Mouse (Mus musculus): ENCODE measurements around the gene 1700056E22Rik. TPM values are rescaled to one million over a fixed set of nuclear protein-coding genes. Genes with fewer than 3 reads are reported as not detected.
A peak's percentile ranks its signal among the peaks of the same experiment; 100 is the strongest.

The 1700056E22Rik gene
- polyA plus RNA-seq (2014; fragmentation: Nextera tagmentation; extraction: Ambion mirVana): 0.70 and 0.95 TPM in 2 replicates

DNA sequence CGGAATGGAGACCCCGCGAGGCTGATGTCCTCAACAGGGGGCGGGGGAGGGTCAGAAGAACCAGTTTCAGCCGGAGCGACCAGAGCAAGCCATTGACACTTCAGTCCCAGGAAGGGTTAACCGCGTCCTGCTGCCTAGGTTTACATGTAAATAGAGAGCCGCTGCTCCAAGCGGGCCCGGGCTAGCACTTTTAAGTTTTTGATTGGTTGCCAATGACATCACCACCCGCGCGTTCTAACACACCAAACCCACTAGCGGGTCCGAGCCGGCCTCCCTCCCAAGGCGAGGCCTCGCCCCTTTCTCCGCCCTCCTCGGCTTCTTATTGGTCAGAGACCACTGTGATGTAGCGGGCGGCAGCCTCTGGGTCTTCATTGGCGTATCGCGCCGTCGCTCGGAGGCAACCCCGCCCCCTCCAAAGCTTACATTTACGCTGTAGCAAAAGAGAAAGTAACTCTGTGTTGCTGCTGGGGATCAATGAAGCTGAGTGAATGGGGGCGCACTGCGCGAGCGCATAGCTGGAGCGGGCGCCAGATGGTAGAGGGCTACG is at the start of gene 1700056E22Rik:
Gene 1700056E22Rik (minus strand): TSS at position 291 of the 547 bp plus-strand sequence.
- peak; percentile 98 for ATAC-seq (replicated peaks; ENCODE audit: low FRiP score)
- H3K36me3 ChIP-seq (ENCODE audit: control insufficient read depth, insufficient read depth, low read length): peaks cover 3% of the 10 kb centered on the region
- peak; percentile 97 for DNase-seq (ENCODE audit: low spot score)
- H3K27ac ChIP-seq (ENCODE audit: low read depth, low read length): peak within 1 kb of the TSS; percentile 89
- H3K4me2 ChIP-seq: peak within 1 kb of the TSS; percentile 95
- peak within 1 kb of the TSS; percentile 80 for H3K4me3 ChIP-seq (ENCODE audit: low read depth, low read length)
- H3K27me3 ChIP-seq (replicated peaks; ENCODE audit: control insufficient read depth, insufficient read depth, low read length): no peaks in the 10 kb centered on the region
- H3K9me3 ChIP-seq (ENCODE audit: control insufficient read depth, low read length): no peaks in the 10 kb centered on the region
- peak within 1 kb of the TSS; percentile 92 for H3K9ac ChIP-seq (ENCODE audit: low read depth, low read length)
- H3K4me1 ChIP-seq (replicated peaks; ENCODE audit: control insufficient read depth, insufficient read depth, low read length): peaks cover 4% of the 10 kb centered on the region; the same call in 1 of the 2 replicates
- WGBS: under 1% methylated on average over 38 of the region's 38 CpGs

DNA sequence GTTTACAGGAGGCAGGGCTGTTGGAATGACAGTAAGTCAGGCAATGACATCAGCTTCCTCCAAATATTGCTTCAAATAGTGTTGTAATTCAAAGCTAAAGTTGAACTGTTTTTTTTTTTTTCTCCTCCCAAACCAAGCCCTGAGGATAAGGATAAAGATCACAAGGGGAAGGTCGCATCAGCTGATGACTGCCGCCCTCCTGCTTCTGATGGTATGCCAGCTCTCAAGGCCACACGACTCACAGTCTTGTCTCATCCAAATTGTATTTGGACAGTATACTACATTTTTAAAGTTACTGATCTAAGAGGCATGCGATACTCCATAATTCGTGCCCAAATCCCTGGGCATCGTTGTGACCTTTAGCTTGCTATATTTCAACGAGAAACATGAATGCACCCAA is 49.1 kb upstream of the 1700056E22Rik start:
- H3K4me2 ChIP-seq: no peak overlapping the region
- ATAC-seq (replicated peaks; ENCODE audit: low FRiP score): no peak
- H3K27me3 ChIP-seq (replicated peaks; ENCODE audit: control insufficient read depth, insufficient read depth, low read length): no peaks in the 10 kb centered on the region
- no peak overlapping the region for H3K27ac ChIP-seq (ENCODE audit: low read depth, low read length)
- no peaks in the 10 kb centered on the region for H3K36me3 ChIP-seq (ENCODE audit: control insufficient read depth, insufficient read depth, low read length)
- 82% methylated on average over 7 of the region's 7 CpGs for WGBS
- H3K9ac ChIP-seq (ENCODE audit: low read depth, low read length): no peak overlapping the region
- no peak overlapping the region for H3K4me3 ChIP-seq (ENCODE audit: low read depth, low read length)
- no peak for DNase-seq (ENCODE audit: low spot score)
- no peaks in the 10 kb centered on the region for H3K4me1 ChIP-seq (replicated peaks; ENCODE audit: control insufficient read depth, insufficient read depth, low read length)
- no peaks in the 10 kb centered on the region for H3K9me3 ChIP-seq (ENCODE audit: control insufficient read depth, low read length)

DNA sequence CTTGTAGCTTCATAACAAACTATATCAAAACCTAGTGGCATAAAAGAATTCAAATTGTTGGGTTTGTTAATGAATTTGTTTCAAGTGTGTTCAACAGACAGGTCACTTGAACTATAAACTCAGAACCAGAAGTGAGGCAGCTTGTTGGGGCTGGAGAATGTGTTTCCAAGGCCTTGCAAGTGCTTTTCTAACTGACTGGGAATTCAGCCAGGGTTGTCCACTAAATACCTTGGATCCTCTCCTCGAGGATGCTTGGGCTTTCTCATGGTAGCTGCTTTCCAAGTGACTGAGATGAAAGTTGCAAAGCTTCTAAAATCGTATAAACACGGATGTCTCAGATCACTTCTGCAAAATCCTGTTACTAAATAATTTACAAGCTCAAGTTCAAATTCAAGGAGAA is 48.6 kb upstream of the 1700056E22Rik start:
- WGBS: 77% methylated on average over 3 of the region's 3 CpGs
- H3K9me3 ChIP-seq (ENCODE audit: control insufficient read depth, low read length): no peaks in the 10 kb centered on the region
- no peak for ATAC-seq (replicated peaks; ENCODE audit: low FRiP score)
- no peak overlapping the region for H3K4me2 ChIP-seq
- H3K4me3 ChIP-seq (ENCODE audit: low read depth, low read length): no peak overlapping the region
- no peak for DNase-seq (ENCODE audit: low spot score)
- no peaks in the 10 kb centered on the region for H3K36me3 ChIP-seq (ENCODE audit: control insufficient read depth, insufficient read depth, low read length)
- no peaks in the 10 kb centered on the region for H3K4me1 ChIP-seq (replicated peaks; ENCODE audit: control insufficient read depth, insufficient read depth, low read length)
- no peak overlapping the region for H3K27ac ChIP-seq (ENCODE audit: low read depth, low read length)
- no peak overlapping the region for H3K9ac ChIP-seq (ENCODE audit: low read depth, low read length)
- no peaks in the 10 kb centered on the region for H3K27me3 ChIP-seq (replicated peaks; ENCODE audit: control insufficient read depth, insufficient read depth, low read length)

DNA sequence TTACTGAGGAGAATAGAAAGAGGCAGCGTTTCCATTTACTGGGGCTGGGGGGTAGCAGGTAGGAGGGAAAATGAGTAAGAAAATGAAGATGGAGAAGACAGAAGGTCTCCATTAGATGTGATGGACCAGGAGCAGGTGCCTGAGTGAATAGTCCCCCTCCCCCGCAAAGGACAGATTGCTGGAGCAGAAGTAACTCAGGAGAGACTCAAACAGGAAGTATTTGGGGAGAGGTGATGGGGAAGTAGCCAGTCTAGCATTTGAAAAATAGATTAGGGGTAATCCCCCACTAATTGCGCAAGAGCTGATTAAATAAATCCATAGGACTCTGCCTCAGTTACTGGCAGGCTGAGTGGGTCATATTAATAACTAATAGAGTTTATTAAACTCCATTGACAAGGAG is 45.2 kb upstream of the 1700056E22Rik start:
- no peaks in the 10 kb centered on the region for H3K4me1 ChIP-seq (replicated peaks; ENCODE audit: control insufficient read depth, insufficient read depth, low read length)
- ATAC-seq (replicated peaks; ENCODE audit: low FRiP score) (no peak), DNase-seq (ENCODE audit: low spot score) (no peak)
- 67% methylated on average over 3 of the region's 3 CpGs for WGBS
- H3K4me3 ChIP-seq (ENCODE audit: low read depth, low read length): no peak overlapping the region
- H3K9me3 ChIP-seq (ENCODE audit: control insufficient read depth, low read length): no peaks in the 10 kb centered on the region
- no peak overlapping the region for H3K27ac ChIP-seq (ENCODE audit: low read depth, low read length)
- H3K9ac ChIP-seq (ENCODE audit: low read depth, low read length): no peak overlapping the region
- no peaks in the 10 kb centered on the region for H3K27me3 ChIP-seq (replicated peaks; ENCODE audit: control insufficient read depth, insufficient read depth, low read length)
- no peaks in the 10 kb centered on the region for H3K36me3 ChIP-seq (ENCODE audit: control insufficient read depth, insufficient read depth, low read length)
- no peak overlapping the region for H3K4me2 ChIP-seq

DNA sequence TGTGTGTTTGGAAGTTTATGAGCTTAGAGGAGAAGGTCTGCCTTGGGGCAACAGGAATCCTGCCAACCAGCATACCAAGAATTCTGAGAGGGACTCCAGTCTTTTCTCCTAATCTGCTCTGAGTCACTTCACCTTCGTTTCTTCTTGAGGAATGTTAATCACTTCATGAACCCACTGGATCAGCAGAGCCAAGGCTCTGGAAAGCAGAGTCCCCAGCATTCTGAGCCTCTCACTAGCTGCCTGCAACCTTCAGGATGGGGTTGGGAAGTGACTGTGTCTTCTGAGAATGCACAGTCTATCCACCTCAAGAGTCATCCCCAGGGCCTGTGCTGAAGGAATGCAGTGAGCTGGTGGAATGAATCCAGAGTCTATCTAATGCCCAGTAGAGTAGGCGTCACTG is 42.7 kb upstream of the 1700056E22Rik start:
- H3K27me3 ChIP-seq (replicated peaks; ENCODE audit: control insufficient read depth, insufficient read depth, low read length): no peaks in the 10 kb centered on the region
- H3K9me3 ChIP-seq (ENCODE audit: control insufficient read depth, low read length): no peaks in the 10 kb centered on the region
- no peak overlapping the region for H3K27ac ChIP-seq (ENCODE audit: low read depth, low read length)
- H3K9ac ChIP-seq (ENCODE audit: low read depth, low read length): no peak overlapping the region
- H3K4me3 ChIP-seq (ENCODE audit: low read depth, low read length): no peak overlapping the region
- no peaks in the 10 kb centered on the region for H3K36me3 ChIP-seq (ENCODE audit: control insufficient read depth, insufficient read depth, low read length)
- no peak for ATAC-seq (replicated peaks; ENCODE audit: low FRiP score)
- no peaks in the 10 kb centered on the region for H3K4me1 ChIP-seq (replicated peaks; ENCODE audit: control insufficient read depth, insufficient read depth, low read length)
- H3K4me2 ChIP-seq: no peak overlapping the region
- no peak for DNase-seq (ENCODE audit: low spot score)
- 56% methylated on average over 2 of the region's 2 CpGs for WGBS

DNA sequence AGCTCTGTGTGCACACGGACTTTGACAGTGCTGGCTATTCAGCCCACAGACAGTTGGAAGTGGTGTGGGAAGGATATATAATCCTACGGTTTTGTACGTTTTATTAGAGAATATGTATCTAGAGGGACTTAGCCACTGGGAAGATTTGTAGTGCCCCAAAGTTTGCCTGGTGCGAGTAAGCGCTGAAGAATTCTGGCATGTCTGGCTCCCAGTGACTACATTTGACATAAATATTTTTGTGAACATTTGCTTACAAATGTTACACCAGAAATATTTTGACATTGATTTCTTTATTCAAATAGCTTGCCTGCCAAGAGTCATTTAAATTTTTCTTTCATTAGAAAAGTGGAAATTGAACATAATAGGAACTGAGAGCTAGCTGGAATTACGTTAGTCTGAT is 42.0 kb upstream of the 1700056E22Rik start:
- no peaks in the 10 kb centered on the region for H3K36me3 ChIP-seq (ENCODE audit: control insufficient read depth, insufficient read depth, low read length)
- H3K9ac ChIP-seq (ENCODE audit: low read depth, low read length): no peak overlapping the region
- no peaks in the 10 kb centered on the region for H3K27me3 ChIP-seq (replicated peaks; ENCODE audit: control insufficient read depth, insufficient read depth, low read length)
- DNase-seq (ENCODE audit: low spot score) (no peak), ATAC-seq (replicated peaks; ENCODE audit: low FRiP score) (no peak)
- no peak overlapping the region for H3K27ac ChIP-seq (ENCODE audit: low read depth, low read length)
- H3K4me1 ChIP-seq (replicated peaks; ENCODE audit: control insufficient read depth, insufficient read depth, low read length): no peaks in the 10 kb centered on the region
- H3K4me3 ChIP-seq (ENCODE audit: low read depth, low read length): no peak overlapping the region
- H3K9me3 ChIP-seq (ENCODE audit: control insufficient read depth, low read length): no peaks in the 10 kb centered on the region
- WGBS: 82% methylated on average over 6 of the region's 6 CpGs
- H3K4me2 ChIP-seq: no peak overlapping the region

DNA sequence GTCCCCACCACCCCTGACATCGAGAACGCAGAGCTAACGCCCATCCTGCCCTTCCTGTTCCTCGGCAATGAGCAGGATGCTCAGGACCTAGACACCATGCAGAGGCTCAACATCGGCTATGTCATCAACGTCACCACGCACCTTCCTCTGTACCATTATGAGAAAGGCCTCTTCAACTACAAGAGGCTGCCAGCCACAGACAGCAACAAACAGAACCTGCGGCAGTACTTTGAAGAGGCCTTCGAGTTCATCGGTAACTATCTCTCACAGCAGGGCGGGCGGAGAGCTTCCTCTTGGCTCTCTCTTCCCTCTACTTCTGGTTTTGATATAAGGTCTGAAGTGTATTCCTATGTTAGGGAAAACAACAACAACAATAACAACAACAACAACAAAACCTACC is 34.9 kb upstream of the 1700056E22Rik start:
- no peak for ATAC-seq (replicated peaks; ENCODE audit: low FRiP score)
- Histone ChIP-seq H3K27ac (ENCODE audit: low read depth, low read length) (no peak overlapping the region), H3K4me2 (no peak overlapping the region), H3K4me1 (replicated peaks; ENCODE audit: control insufficient read depth, insufficient read depth, low read length) (peaks cover 4% of the 10 kb centered on the region; the same call in 1 of the 2 replicates), H3K4me3 (ENCODE audit: low read depth, low read length) (no peak overlapping the region), H3K9me3 (ENCODE audit: control insufficient read depth, low read length) (no peaks in the 10 kb centered on the region), H3K27me3 (replicated peaks; ENCODE audit: control insufficient read depth, insufficient read depth, low read length) (no peaks in the 10 kb centered on the region), H3K36me3 (ENCODE audit: control insufficient read depth, insufficient read depth, low read length) (peaks cover 4% of the 10 kb centered on the region; the same call in 1 of the 2 replicates), H3K9ac (ENCODE audit: low read depth, low read length) (no peak overlapping the region)
- DNase-seq (ENCODE audit: low spot score): no peak
- WGBS: 75% methylated on average over 12 of the region's 12 CpGs

DNA sequence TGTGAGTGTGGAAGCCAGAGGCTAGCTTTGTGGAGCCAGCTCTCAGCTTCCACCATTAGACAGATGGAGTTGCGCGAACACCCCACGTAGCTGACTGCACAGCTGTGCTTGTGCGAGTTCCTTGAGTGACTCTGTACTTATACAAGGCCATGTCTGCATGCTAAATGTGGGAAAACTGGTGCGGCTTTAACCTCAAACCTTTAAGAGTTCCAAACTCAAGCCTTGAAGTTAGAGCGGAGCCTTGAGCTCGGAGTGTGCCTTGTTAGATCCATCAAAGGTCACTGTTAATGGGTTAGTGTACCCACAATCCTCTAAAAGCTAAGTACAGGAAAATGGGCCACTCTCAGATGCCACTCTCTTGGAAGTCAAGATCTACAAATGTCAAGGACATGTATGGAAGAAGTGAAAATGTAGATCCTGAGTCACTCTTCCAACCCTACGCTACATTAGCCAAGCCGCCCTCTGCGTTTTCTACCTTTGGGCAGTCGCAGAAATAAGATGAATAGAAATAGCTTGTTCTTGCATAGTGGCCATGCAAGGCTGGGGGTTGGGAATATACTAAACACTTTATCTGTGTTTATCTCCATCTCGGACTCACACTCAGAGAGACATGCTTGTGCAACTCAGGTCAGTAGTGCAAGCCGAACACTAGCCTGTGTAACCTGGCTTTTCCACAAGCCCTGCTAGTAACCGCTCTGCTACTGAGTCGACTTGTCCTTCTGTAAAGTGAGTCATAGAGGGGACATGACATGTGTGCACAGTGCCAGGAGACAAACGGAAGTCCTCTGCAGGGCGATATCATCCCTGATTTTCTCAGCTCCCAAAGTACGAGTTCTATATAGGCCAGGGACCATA is 33.8 kb upstream of the 1700056E22Rik start:
- Histone ChIP-seq H3K4me3 (ENCODE audit: low read depth, low read length) (no peak overlapping the region), H3K9me3 (ENCODE audit: control insufficient read depth, low read length) (no peaks in the 10 kb centered on the region), H3K4me1 (replicated peaks; ENCODE audit: control insufficient read depth, insufficient read depth, low read length) (peaks cover 4% of the 10 kb centered on the region; the same call in 1 of the 2 replicates), H3K4me2 (no peak overlapping the region), H3K36me3 (ENCODE audit: control insufficient read depth, insufficient read depth, low read length) (peaks cover 4% of the 10 kb centered on the region; the same call in 1 of the 2 replicates), H3K27me3 (replicated peaks; ENCODE audit: control insufficient read depth, insufficient read depth, low read length) (no peaks in the 10 kb centered on the region), H3K9ac (ENCODE audit: low read depth, low read length) (no peak overlapping the region), H3K27ac (ENCODE audit: low read depth, low read length) (no peak overlapping the region)
- no peak for DNase-seq (ENCODE audit: low spot score)
- no peak for ATAC-seq (replicated peaks; ENCODE audit: low FRiP score)
- 91% methylated on average over 18 of the region's 18 CpGs for WGBS

Measured in liver, embryonic 11.5 days (tissue).